Mouse (Mus musculus) ovary, adult 18-20 months (tissue): ENCODE measurements around the gene Taar9.
"Not testable (repeated sequence)": the region's sequence is repeated elsewhere in the genome, so short reads cannot be mapped to it uniquely, and the experiment has no call there.

Experiments
- DNase-seq: peaks from one replicate; pipeline ENCODE4 v3.0.0; 2022; ENCODE audit warnings: low spot score, mixed read lengths

Gene Taar9

GRCm38 (mm10) chr10:24109434-24109833 lies at the start of gene Taar9:
Gene Taar9, minus strand, starts transcription at chr10:24109534.
- not testable (repeated sequence) for DNase-seq

GRCm38 (mm10) chr10:24158470-24159254 lies 49.3 kb upstream of the Taar9 start:
- no peak for DNase-seq

GRCm38 (mm10) chr10:24150086-24150485 lies 40.8 kb upstream of the Taar9 start:
- DNase-seq: no peak

GRCm38 (mm10) chr10:24149135-24149781 lies 39.9 kb upstream of the Taar9 start, which contains the start of gene Stx7:
Gene Stx7, plus strand, starts transcription at chr10:24149302.
- peak; percentile 88 for DNase-seq

- DNase-seq: no peak
Measured at GRCm38 (mm10) chr10:24142735-24143134, 33.4 kb upstream of the Taar9 start.

- no peak for DNase-seq
Measured at GRCm38 (mm10) chr10:24138623-24139261, 29.4 kb upstream of the Taar9 start.

GRCm38 (mm10) chr10:24134071-24134645 lies 24.8 kb upstream of the Taar9 start:
- no peak for DNase-seq

- no peak for DNase-seq
Measured at GRCm38 (mm10) chr10:24133132-24133531, 23.8 kb upstream of the Taar9 start.

GRCm38 (mm10) chr10:24132273-24132672 lies 22.9 kb upstream of the Taar9 start:
- peak; percentile 5 for DNase-seq

- DNase-seq: peak; percentile 10
Measured at GRCm38 (mm10) chr10:24131451-24132262, 22.3 kb upstream of the Taar9 start.

- DNase-seq: no peak
Measured at GRCm38 (mm10) chr10:24111116-24111778, 1.9 kb upstream of the Taar9 start.

GRCm38 (mm10) chr10:24108236-24108635 lies 1.1 kb downstream of the Taar9 start:
- DNase-seq: no peak

- DNase-seq: no peak
Measured at GRCm38 (mm10) chr10:24107747-24108146, 1.6 kb downstream of the Taar9 start.

- DNase-seq: not testable (repeated sequence)
Measured at GRCm38 (mm10) chr10:24103299-24103698, 6.0 kb downstream of the Taar9 start.

- DNase-seq: not testable (repeated sequence)
Measured at GRCm38 (mm10) chr10:24101812-24102211, 7.5 kb downstream of the Taar9 start, which contains the start of gene Taar8c. Gene Taar8c, minus strand, starts transcription at chr10:24101912.

GRCm38 (mm10) chr10:24097010-24097409 lies 12.3 kb downstream of the Taar9 start:
- DNase-seq: not testable (repeated sequence)

GRCm38 (mm10) chr10:24092194-24092593 lies 17.1 kb downstream of the Taar9 start, which contains the start of gene Taar8b:
Gene Taar8b, minus strand, starts transcription at chr10:24092294.
- DNase-seq: no peak

- DNase-seq: no peak
Measured at GRCm38 (mm10) chr10:24087168-24087567, 22.2 kb downstream of the Taar9 start.

- DNase-seq: no peak
Measured at GRCm38 (mm10) chr10:24086555-24086954, 22.8 kb downstream of the Taar9 start.

GRCm38 (mm10) chr10:24085936-24086335 lies 23.4 kb downstream of the Taar9 start:
- DNase-seq: no peak

GRCm38 (mm10) chr10:24080166-24080565 lies 29.2 kb downstream of the Taar9 start:
- DNase-seq: no peak
